Mouse (Mus musculus): Measurements from ENCODE around the gene Sh3gl1. TPM values are rescaled to one million over a fixed set of nuclear protein-coding genes. Genes with fewer than 3 reads are reported as not detected.

Gene Sh3gl1
- polyA plus RNA-seq (2017; shearing (Covaris generic)) = 100 to 1,000 TPM; 167 to 234 TPM

DNA sequence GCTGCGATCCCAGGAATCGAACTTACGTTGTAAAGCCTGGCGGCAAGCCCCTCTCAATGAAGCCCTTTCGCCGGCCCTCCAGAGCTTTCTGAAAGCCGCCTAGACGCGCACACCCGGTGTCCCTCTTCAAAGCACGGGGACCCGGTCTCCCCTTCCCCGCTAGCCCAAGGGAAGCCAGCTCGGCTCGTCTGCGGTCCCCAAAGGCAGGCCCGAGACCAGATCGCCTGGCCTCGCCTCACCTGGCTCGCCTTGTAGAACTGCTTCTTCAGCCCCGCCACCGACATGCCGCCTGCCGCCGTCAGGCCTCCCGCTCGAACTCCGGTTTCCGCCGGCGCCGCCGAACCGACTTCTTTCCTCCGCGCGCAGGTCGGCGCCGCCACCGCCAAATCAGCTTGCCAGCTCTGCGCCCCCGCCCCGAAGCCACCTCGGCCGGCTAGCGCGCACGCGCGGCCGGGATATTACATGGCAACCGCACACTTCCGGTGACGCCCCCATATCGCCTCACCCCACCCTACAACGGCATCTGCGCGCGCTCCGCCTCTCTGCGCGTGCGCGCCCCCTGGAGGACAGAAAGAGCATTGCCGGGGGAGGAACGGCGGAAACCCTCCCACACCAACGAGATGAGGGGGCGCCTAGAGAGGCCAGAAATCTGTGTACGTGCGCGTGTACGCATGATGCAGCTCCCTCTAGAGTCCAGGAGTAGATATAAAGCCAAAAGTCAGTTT, at the start of gene Sh3gl1:
TSS of gene Sh3gl1 (minus strand) at position 460 of the 725 bp plus-strand sequence.

DNA sequence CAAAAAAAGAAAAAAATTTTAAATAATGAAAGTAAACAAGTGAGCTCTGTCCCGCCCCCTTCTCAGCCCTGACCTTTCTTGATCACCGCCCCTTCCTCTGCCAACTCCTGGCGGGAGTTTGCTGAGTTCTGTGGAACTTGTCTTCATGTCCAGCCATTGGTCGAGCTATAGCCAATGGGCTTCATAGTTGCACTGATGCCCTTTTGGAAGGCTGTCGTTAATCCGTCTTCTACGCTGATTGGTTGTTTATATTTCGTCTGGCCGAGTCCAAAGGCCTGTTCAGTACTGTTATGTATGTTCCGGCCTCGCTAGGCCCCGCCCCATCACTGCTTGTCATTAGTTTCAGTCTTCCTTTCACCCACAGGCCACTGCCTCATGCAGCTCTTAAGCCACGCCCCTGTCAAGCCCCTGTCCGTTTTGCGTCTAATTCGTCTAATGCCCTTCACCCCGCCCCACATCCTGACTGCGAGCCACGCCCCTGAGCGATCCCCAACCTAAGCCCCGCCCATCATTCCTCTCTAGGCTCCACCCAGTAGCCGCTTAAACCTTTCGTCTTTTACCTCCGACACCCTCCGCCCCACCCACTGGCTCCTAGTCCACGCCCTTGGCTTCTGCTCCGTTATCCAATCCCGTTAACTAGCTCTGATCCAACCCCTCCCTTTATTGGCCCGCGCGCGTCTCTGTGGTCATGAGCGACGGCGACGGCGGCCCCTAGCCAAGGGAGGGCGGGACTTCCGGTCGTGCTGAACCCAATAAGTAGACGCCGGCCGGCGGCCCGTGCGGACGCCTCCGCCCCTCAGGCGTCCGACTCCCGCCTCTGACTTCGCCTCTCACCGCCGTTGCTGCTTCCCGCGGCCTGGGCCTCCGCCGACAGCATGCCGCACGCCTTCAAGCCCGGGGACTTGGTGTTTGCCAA, 42.7 kb upstream of the Sh3gl1 start, which contains the start of gene Hdgfl2:
TSS of gene Hdgfl2 (plus strand) at position 755 of the 916 bp plus-strand sequence.

DNA sequence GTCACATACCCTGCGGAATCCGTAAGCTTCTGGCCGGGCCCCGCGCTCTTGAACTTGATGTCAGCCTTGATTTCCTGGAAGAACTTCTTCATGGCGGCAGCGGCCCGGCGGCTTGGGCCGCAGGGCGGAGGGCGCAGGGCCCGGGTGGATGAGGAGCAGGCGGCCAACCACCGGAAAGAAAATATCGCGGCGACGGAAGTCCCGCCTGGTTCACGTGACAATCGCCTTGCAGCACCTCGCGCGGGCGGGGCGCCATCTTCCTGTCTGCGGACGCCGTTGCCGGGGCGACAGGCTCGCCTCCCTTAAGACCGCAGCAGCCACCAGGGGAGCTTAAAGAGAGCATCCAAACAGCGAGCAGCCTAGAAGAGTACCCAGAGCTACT, 38.4 kb upstream of the Sh3gl1 start, which contains the start of gene Ubxn6:
TSS of gene Ubxn6 (minus strand) at position 202 of the 382 bp plus-strand sequence.

DNA sequence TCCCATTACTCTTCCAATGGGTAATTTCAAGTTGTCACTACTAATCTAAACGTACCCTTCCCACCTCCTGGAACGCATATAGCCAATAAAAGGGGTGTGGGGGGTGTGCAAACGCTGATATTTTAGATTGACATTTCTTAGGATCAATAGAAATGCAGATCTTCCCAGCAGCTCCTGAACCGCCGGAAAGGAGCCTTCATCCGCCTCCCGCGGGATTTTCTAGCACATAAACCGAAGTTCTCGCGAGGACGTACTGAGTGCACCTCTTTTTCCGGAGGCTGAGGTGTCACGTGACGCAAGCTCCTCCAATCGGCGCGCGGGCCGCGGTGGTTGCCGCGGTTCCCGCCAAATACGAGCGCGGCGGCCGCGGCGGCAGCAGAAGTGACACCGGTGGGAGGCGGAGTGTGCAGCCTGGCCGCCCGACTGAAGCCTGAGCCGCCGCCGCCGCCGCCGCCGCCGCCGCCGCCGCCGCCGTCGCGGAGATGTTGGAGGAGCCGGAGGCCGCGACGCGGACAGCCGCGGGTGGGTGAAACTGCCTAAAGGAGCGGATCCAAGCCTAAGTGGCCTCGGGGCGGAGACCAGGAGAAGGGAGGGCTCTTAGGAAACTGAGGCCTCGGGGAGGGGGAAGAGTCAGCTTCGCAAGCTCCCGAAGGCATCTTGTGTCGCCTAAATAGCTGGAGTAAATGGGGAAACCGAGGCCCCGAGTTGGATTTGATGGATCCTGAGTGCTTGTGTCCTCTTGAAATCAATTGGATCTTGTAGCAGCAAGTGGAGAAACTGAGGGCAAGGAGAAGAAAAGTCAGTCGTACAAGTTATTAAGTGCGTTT, 3.8 kb upstream of the Sh3gl1 start, which contains the start of gene Chaf1a:
TSS of gene Chaf1a (plus strand) at position 410 of the 827 bp plus-strand sequence.

DNA sequence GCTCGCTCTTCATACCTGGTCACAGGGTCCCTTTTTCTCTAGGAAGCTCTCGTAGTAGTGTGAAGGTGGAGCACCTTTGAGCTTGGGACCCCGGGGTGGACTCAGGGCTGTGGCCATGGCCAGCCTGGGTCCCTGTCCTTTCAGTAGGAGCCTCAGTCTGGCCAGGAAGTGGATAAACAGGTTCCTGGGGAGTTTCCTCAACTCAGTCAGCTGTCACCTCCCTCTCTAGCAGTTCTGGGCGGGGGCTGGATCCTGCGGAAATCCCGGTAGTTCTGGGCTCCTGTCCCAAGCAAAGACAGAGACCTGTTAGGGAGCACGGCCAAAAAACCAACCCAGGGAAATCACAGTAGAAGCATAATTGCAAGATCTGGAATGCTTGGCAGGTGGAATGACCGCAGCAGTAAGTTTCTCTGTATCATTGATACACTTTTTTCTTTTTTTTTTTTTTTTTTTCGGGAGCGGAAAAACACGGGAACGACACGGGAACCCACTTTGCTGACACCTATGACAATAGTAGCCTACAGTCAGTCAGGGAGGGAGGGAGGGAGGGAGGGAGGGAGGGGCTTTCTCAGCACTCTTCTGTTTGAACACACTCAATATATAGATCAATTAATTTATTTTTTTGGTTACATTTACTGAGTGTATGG, 30.9 kb downstream of the Sh3gl1 start, which contains the start of the genes Stap2 and Mpnd:
TSS of gene Stap2 (minus strand) at position 170 of the 647 bp plus-strand sequence.
TSS of gene Mpnd (plus strand) at position 297 of the 647 bp plus-strand sequence.

DNA sequence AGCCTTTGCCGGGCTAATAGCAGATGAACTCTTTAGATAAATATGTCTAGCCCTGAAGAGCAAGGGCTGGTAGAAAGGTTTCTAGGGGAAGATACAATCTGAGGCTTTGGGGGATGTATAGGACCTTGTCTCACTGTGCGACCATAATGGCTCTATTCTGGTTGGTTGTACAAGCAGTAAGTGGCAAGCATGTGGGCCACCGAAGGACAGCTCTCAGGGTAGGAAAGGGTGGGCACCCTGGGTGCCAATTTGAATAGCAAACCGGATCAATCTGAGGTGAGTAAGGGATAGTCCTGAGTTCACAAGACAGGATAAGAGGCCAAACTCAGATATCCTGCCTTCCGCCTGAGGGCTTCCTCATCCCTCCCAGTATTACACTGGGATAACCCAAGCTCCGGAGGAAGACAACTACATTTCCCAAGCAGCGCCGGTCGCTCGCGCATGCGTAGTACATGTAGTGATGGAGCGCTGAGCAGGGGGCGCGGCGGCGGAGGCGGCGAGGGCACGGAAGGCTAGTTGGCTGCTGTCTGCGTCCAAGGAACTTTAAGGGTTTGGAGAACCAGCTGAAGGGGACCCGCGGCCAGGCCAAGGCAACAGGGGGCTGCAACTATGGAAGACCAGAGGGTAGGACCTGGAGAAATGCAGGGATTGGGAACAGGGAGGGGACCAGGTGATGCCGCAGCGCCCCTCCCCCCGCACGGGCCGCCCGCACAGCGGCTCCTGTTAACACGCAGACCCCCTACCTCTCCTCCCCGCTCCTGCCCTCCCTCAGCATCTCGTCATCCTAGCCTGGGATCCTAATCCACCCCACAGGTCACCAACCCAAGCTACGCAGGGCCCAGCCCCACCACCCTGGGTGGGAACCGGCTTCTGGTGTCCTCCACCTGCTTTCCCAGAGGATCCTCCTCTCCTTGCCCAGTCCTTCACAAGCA, 50.1 kb downstream of the Sh3gl1 start, which contains the start of gene Fsd1:
TSS of gene Fsd1 (plus strand) at position 480 of the 932 bp plus-strand sequence.

DNA sequence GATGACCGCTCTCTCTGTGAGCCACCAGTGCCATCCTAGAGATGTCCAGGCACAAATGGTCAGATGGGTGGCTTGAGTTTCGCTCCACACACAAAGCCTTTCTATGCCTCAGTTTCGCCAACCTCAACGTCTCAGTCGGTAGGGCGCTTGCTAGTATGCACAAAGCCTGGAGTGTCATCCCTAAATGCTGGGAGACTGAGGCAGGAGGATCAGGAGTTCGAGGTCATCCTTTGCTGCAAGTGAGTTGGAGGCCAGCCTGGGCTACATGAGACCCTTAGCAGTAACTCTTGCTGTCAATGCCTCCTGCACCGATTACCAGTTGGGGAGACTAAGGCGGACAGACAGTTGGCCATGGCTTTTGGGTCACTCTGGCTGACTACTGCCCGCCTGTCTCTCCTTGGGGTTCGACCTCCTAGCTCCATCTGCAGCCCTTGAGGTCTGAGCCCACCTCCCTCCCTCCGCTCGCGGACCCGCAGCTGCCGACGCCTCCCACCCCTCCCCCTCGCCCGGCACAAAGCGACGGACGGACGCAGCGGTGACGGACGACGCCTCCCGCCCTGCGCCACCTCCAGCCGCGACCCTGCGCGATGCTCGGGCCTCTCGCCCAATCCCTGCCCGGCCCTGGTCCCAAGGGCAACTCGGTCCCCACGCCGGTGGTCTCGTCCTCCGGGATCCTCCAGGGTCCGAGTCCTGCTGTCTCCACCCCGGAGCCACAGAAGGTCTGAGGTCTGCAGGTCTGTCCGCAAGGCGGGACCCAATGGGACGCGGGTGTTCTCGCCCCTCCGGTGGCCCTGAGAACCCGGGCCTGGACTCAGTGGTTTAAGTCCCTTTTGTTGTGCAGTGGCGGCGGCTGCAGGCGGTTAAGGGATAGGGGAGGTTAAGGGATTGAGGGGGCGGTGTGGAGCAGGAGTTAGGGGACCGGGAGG, 66.2 kb downstream of the Sh3gl1 start, which contains the start of gene Shd:
TSS of gene Shd (plus strand) at position 502 of the 926 bp plus-strand sequence.

Other genes starting within 250 kb of the Sh3gl1 start
- 10 to 100 TPM; 16.1 to 19.4 TPM for gene Zfp119a, start 157.7 kb downstream of the Sh3gl1 start, polyA plus RNA-seq (2017; shearing (Covaris generic))
- gene Zfp959, start 144.5 kb downstream of the Sh3gl1 start, polyA plus RNA-seq (2017; shearing (Covaris generic)) = 10 to 100 TPM; 25.2 to 34.0 TPM
- 10 to 100 TPM; 10.5 to 15.5 TPM for gene Zfp119b, start 87.1 kb downstream of the Sh3gl1 start, polyA plus RNA-seq (2017; shearing (Covaris generic))
- gene Ebi3, start 84.0 kb downstream of the Sh3gl1 start, polyA plus RNA-seq (2017; shearing (Covaris generic)) = 10 to 100 TPM; 26.7 to 76.0 TPM
- gene Yju2, start 77.5 kb downstream of the Sh3gl1 start, polyA plus RNA-seq (2017; shearing (Covaris generic)) = 10 to 100 TPM; 30.7 to 34.7 TPM
- 1 to 10 TPM in 1 of 2 experiments, under 1 TPM in 1; 0.29 to 1.8 TPM for gene Shd, start 66.2 kb downstream of the Sh3gl1 start, polyA plus RNA-seq (2017; shearing (Covaris generic))
- 1 to 10 TPM; 2.4 to 4.9 TPM for gene Fsd1, start 50.1 kb downstream of the Sh3gl1 start, polyA plus RNA-seq (2017; shearing (Covaris generic))
- 1 to 10 TPM in 1 of 2 experiments, under 1 TPM in 1; 0.48 to 1.7 TPM for gene Stap2, start 31.1 kb downstream of the Sh3gl1 start, polyA plus RNA-seq (2017; shearing (Covaris generic))
- gene Mpnd, start 30.9 kb downstream of the Sh3gl1 start, polyA plus RNA-seq (2017; shearing (Covaris generic)) = 100 to 1,000 TPM; 114 to 185 TPM
- gene Chaf1a, start 3.8 kb upstream of the Sh3gl1 start, polyA plus RNA-seq (2017; shearing (Covaris generic)) = 1 to 10 TPM; 2.9 to 3.2 TPM
- 10 to 100 TPM; 65.6 to 85.6 TPM for gene Ubxn6, start 38.4 kb upstream of the Sh3gl1 start, polyA plus RNA-seq (2017; shearing (Covaris generic))
- gene Hdgfl2, start 43.0 kb upstream of the Sh3gl1 start, polyA plus RNA-seq (2017; shearing (Covaris generic)) = 100 to 1,000 TPM; 137 to 167 TPM
- not detected for gene Plin4, start 73.2 kb upstream of the Sh3gl1 start, polyA plus RNA-seq (2017; shearing (Covaris generic))
- not detected for gene Plin5, start 81.0 kb upstream of the Sh3gl1 start, polyA plus RNA-seq (2017; shearing (Covaris generic))
- under 1 TPM; 0.20 to 0.29 TPM for gene Lrg1, start 85.4 kb upstream of the Sh3gl1 start, polyA plus RNA-seq (2017; shearing (Covaris generic))
- under 1 TPM; 0.20 to 0.59 TPM for gene Sema6b, start 103.7 kb upstream of the Sh3gl1 start, polyA plus RNA-seq (2017; shearing (Covaris generic))
- gene Tnfaip8l1, start 125.8 kb upstream of the Sh3gl1 start, polyA plus RNA-seq (2017; shearing (Covaris generic)) = 10 to 100 TPM; 28.7 to 32.9 TPM
- gene Mydgf, start 147.3 kb upstream of the Sh3gl1 start, polyA plus RNA-seq (2017; shearing (Covaris generic)) = 10 to 100 TPM; 53.0 to 57.5 TPM
- gene Dpp9, start 182.3 kb upstream of the Sh3gl1 start, polyA plus RNA-seq (2017; shearing (Covaris generic)) = 10 to 100 TPM; 48.5 to 51.0 TPM
- gene Fem1a, start 220.2 kb upstream of the Sh3gl1 start, polyA plus RNA-seq (2017; shearing (Covaris generic)) = 10 to 100 TPM; 16.2 to 27.8 TPM
- 1 to 10 TPM; 7.4 to 7.6 TPM for gene Ticam1, start 240.2 kb upstream of the Sh3gl1 start, polyA plus RNA-seq (2017; shearing (Covaris generic))

Measured in inflammation-experienced regulatory T-cells (primary cell).